Mouse (Mus musculus): ENCODE data around the gene Phactr2.

- TF ChIP-seq CTCF (IDR thresholded peaks at IDR 0.05) (no peak; the same call in 1 of the 2 replicates), EP300 (IDR thresholded peaks at IDR 0.05) (no peak)
These were observed 303.3 kb downstream of the Phactr2 start for GRCm38 (mm10) chr10:13170739-13171448.

Data from lung, postnatal 0 days (tissue).